Mouse (Mus musculus) liver, embryonic 13.5 days (tissue): ENCODE data around the gene Tmem107. TPM values are rescaled to one million over a fixed set of nuclear protein-coding genes. Genes with fewer than 3 reads are reported as not detected.
"Not testable (repeated sequence)": the region's sequence is repeated elsewhere in the genome, so short reads cannot be mapped to it uniquely, and the experiment has no call there.

Experiments used
- ATAC-seq: fragments of 200-750 bp; cut with Nextera tagmentation; 2 replicates; pipeline ENCODE4 v1.8.0; 2017; ENCODE audit warnings: low read depth, mild to moderate bottlenecking, moderate number of reproducible peaks, moderate library complexity
- DNase-seq: peaks from one replicate; pipeline ENCODE4 v3.0.0; 2022
- H3K27ac ChIP-seq: fragments of 300-500 bp; sonication (generic); 2 replicates; pipeline ENCODE4 v1.5.1; 2015; ENCODE audit warnings: moderate library complexity, mild to moderate bottlenecking, inconsistent platforms
- H3K27me3 ChIP-seq: fragments of 300-500 bp; sonication (generic); 2 replicates; pipeline ENCODE4 v1.6.1; 2015; ENCODE audit warnings: mild to moderate bottlenecking, inconsistent platforms
- H3K36me3 ChIP-seq: fragments of 300-500 bp; sonication (generic); 2 replicates; pipeline ENCODE4 v1.6.1; 2015; ENCODE audit warnings: mild to moderate bottlenecking, inconsistent platforms
- H3K4me1 ChIP-seq: fragments of 300-500 bp; sonication (generic); replicated peaks from 2 replicates; pipeline ENCODE4 v1.6.1; 2015; ENCODE audit warnings: inconsistent platforms
- H3K4me2 ChIP-seq: fragments of 300-500 bp; sonication (generic); 2 replicates; pipeline ENCODE4 v1.6.1; 2015; ENCODE audit warnings: inconsistent platforms, mild to moderate bottlenecking, moderate library complexity
- H3K4me3 ChIP-seq: fragments of 300-500 bp; sonication (generic); replicated peaks from 2 replicates; pipeline ENCODE4 v1.5.1; 2015; ENCODE audit warnings: mild to moderate bottlenecking, inconsistent platforms
- H3K9ac ChIP-seq: fragments of 300-500 bp; sonication (generic); 2 replicates; pipeline ENCODE4 v1.6.1; 2015; ENCODE audit warnings: mild to moderate bottlenecking, inconsistent platforms
- H3K9me3 ChIP-seq: fragments of 300-500 bp; sonication (generic); replicated peaks from 2 replicates; pipeline ENCODE4 v1.6.1; 2016; ENCODE audit warnings: inconsistent platforms
- WGBS: fragments of 180-500 bp; shearing (Covaris S2); methylation state at CpG from one replicate; pipeline ENCODE4 v1.1.7; 2015; ENCODE audit not compliant: insufficient replicate concordance; 5-methylcytosine and 5-hydroxymethylcytosine counted together
- polyA plus RNA-seq: library from polyadenylated mRNA; unstranded; fragments of >200 nt; fragmentation: Nextera tagmentation; extraction: Ambion mirVana; gene quantifications from 2 replicates; pipeline ENCODE4 v1.2.1, GENCODE M21; 2015

Gene Tmem107
- polyA plus RNA-seq, 1 experiment from 2014 or later: 30.8 TPM

DNA sequence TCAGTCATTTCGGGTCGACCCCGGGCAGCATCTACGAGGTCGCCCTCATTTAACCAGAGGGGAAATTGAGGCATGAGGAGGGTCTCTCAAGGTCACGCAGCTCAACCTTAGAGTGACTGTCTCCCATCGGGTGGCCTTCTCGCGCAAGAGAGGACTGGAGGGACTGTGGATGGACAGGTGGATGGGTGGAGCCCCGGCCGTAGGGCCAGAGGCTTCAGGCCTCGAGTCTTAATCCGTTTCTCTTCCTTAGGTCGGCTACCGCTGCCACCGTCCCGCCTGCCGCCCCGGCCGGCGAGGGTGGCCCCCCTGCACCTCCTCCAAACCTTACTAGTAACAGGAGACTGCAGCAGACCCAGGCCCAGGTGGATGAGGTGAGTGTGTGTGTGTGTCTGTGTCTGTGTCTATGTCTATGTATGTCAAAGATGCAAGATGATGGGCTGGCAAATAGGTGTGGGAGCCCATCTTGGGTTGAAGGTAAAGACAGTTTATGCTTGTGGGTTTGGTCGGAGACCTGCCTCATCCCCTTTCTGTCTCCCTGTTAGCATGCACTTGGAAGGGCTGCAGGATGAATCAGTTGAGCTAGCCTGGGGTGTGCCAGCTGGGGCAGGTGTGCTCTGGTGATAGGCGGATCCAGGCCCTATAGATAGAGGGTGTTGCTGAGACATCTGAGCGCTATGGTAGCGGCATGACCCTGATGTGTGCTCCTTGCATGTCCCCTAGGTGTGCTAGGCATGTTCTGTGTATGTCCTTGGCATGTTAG, 18.4 kb downstream of the Tmem107 start:
- 5% methylated on average over 25 of the region's 25 CpGs for WGBS
- Histone ChIP-seq H3K27me3 (no peaks in the 10 kb centered on the region), H3K4me2 (peak overlapping the region; percentile 98), H3K9ac (peak overlapping the region; percentile 100), H3K4me3 (peak overlapping the region; percentile 99), H3K4me1 (peaks cover 53% of the 10 kb centered on the region), H3K36me3 (peaks cover 34% of the 10 kb centered on the region), H3K9me3 (no peaks in the 10 kb centered on the region), H3K27ac (peak overlapping the region; percentile 94)
- DNase-seq (peak; percentile 63), ATAC-seq (peak; percentile 85)

DNA sequence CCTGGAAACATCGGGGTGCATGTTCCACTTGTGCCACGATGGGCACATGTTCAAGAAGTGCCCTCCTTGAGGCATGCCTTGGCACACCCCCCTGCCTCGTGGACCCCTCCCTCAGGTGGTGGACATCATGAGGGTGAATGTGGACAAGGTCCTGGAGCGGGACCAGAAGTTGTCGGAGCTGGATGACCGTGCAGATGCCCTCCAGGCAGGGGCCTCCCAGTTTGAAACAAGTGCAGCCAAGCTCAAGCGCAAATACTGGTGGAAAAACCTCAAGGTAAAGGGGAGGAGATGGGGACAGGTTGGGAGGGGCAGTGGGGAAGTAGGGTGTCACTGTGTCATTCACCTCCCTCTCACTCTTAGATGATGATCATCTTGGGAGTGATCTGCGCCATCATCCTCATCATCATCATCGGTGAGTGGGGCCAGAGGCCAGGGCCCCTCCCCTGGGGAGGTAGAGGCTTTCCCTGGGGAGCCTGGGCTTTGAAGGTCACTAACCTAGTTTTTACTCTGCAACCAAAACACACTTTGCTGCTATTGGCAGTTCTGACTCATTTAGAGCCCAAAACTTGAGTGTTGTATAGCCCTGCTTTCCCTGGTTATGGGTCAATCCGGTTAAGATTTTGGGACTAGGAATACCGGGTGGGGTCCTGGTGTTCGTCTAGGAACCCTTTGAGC, 19.1 kb downstream of the Tmem107 start:
- Histone ChIP-seq H3K4me3 (peak overlapping the region; percentile 99), H3K4me1 (peaks cover 59% of the 10 kb centered on the region), H3K27ac (peak overlapping the region; percentile 94), H3K9ac (peak overlapping the region; percentile 100), H3K36me3 (peaks cover 34% of the 10 kb centered on the region), H3K27me3 (no peaks in the 10 kb centered on the region), H3K9me3 (no peaks in the 10 kb centered on the region), H3K4me2 (peak overlapping the region; percentile 98)
- DNase-seq: no peak
- WGBS: 79% methylated on average over 12 of the region's 12 CpGs
- no peak for ATAC-seq

DNA sequence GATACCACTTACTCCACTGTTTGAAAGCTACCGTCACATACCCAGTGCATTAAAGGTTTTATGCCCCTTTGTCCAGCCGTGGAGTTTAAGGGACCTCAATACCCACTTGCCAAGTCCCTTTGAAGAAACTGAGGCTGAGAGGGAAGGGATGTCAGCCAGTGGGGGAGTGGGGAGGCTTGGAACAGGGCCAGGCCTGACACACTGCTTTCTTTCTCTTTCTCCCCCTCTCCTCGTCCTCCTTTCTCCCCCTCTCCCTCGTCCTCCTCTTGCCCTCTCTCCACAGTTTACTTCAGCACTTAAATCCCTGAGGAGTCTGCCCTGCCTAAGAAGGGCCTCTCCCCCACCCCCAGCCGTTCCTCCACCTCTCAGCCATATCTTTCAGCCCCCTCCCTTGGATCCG, 19.8 kb downstream of the Tmem107 start:
- peak overlapping the region; percentile 98 for H3K4me2 ChIP-seq
- peaks cover 34% of the 10 kb centered on the region for H3K36me3 ChIP-seq
- H3K4me3 ChIP-seq: no peak overlapping the region
- H3K27me3 ChIP-seq: no peaks in the 10 kb centered on the region
- H3K4me1 ChIP-seq: peaks cover 63% of the 10 kb centered on the region
- H3K9ac ChIP-seq: peak overlapping the region; percentile 100
- no peaks in the 10 kb centered on the region for H3K9me3 ChIP-seq
- DNase-seq (no peak), ATAC-seq (no peak)
- peak overlapping the region; percentile 94 for H3K27ac ChIP-seq
- WGBS: 73% methylated on average over 6 of the region's 6 CpGs

DNA sequence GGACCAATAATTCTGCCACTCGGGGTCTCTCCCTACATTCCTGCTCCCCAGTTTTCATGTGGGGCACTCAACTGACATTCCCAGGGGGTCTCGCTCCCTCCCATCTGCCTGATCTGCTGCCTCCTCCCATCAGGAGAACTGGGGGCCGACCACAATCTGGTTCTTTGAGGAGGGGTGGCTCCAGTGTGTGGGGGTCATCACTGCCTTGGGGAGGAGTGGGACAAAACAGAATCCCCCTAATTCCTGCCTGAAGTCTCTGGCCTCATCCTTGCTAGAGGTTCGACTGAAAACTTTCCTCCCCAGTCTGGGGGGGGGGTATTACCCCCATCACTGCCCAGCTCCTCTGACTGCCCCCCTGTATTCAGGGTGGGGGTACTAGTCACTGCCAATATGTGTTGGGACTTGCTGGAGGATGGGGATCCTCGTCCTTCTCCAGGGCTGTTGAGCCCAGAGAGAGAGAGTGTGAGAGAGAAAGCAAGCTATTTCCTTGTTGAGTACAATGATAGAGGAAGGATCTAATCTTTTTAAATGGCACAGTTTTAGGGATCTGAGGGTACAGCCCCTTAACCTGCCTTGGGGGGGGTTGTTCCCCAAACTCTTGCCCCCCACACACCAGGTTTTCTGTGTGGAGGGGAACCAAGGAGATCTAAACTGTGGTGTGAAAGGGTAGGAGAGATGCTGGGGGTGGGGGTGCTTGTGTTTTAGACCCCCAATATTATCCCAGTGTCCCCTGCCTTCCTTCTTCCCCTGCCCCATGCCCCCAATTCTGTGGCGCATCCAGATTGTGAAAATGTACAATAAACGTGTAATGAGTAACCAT, 21.2 kb downstream of the Tmem107 start:
- no peak overlapping the region for H3K9ac ChIP-seq
- H3K9me3 ChIP-seq: no peaks in the 10 kb centered on the region
- ATAC-seq: no peak
- no peak for DNase-seq
- H3K4me2 ChIP-seq: no peak overlapping the region
- 48% methylated on average over 7 of the region's 7 CpGs for WGBS
- H3K27ac ChIP-seq: no peak overlapping the region
- peaks cover 34% of the 10 kb centered on the region for H3K36me3 ChIP-seq
- H3K27me3 ChIP-seq: no peaks in the 10 kb centered on the region
- H3K4me1 ChIP-seq: peaks cover 74% of the 10 kb centered on the region
- no peak overlapping the region for H3K4me3 ChIP-seq

DNA sequence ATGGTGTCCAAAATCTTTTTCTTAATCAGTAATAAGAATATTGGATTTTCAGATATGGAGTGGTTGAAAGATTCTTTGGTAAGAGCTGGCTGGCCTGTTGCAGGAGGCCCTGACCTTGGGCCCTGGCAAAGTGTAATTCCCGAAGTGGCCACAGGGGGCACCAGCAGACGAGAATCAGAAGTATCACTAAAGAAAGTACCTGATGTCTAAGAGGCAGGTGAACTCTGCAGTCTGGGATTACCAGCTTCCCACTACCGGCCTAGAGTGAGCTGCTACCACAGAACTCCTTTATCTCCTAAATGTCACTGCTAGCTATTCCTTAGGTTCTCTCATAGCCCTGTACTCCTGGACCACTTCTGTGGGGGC, 21.8 kb downstream of the Tmem107 start:
- Histone ChIP-seq H3K4me1 (peaks cover 74% of the 10 kb centered on the region), H3K4me3 (no peak overlapping the region), H3K27ac (no peak overlapping the region), H3K9me3 (no peaks in the 10 kb centered on the region), H3K27me3 (no peaks in the 10 kb centered on the region), H3K36me3 (peaks cover 34% of the 10 kb centered on the region), H3K4me2 (no peak overlapping the region), H3K9ac (no peak overlapping the region)
- ATAC-seq (no peak), DNase-seq (peak; percentile 76)
- WGBS: 2% methylated on average over 3 of the region's 3 CpGs

DNA sequence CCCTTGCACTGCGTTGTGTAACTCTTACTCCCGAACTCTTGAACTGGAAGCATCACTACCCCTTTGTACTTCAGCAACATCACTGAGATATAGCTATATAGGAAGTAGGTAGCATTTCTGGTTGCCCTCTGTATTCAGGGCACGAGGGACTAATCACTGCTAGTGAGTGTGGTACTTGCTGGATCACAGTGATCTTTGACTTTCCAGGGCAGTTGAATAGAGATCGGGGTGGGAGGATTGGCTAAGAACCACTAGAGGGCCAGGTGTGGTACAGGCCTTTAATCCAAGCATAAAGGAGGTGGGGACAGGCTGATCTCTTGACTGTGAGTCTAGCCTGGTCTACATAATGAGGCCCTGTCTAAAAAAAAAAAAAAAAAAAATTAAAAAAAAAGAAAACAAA, 22.3 kb downstream of the Tmem107 start:
- Histone ChIP-seq H3K4me3 (no peak overlapping the region), H3K27me3 (no peaks in the 10 kb centered on the region), H3K4me2 (no peak overlapping the region), H3K27ac (no peak overlapping the region), H3K9ac (no peak overlapping the region), H3K4me1 (peaks cover 74% of the 10 kb centered on the region), H3K36me3 (peaks cover 34% of the 10 kb centered on the region), H3K9me3 (no peaks in the 10 kb centered on the region)
- no peak for DNase-seq
- 74% methylated on average over 4 of the region's 4 CpGs for WGBS
- no peak for ATAC-seq

DNA sequence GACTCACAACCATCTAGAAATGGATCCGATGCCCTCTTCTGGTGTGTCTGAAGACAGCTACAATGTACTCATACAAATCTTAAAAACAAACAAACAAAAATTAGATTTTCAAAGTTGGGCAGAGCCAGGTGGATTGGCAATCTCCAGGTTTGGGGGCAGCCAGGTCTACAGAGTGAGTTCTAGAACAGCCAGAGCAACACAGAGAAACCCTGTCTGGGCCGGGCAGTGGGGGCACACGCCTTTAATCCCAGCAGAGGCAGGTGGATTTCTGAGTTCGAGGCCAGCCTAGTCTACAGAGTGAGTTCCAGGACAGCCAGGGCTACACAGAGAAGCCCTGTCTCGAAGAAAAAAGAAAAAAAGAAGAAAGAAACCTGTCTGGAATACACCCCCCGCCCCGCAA, 23.2 kb downstream of the Tmem107 start:
- not testable (repeated sequence) for H3K9me3 ChIP-seq, DNase-seq, H3K9ac ChIP-seq, H3K4me3 ChIP-seq, H3K27me3 ChIP-seq, ATAC-seq
- Histone ChIP-seq H3K36me3 (peaks cover 34% of the 10 kb centered on the region), H3K4me2 (0 out of 2 replicates have a peak overlapping the region, but pooled peaks have one; percentile 9), H3K27ac (0 out of 2 replicates have a peak overlapping the region, but pooled peaks have one; percentile 85), H3K4me1 (peaks cover 80% of the 10 kb centered on the region)
- WGBS: 83% methylated on average over 7 of the region's 7 CpGs

DNA sequence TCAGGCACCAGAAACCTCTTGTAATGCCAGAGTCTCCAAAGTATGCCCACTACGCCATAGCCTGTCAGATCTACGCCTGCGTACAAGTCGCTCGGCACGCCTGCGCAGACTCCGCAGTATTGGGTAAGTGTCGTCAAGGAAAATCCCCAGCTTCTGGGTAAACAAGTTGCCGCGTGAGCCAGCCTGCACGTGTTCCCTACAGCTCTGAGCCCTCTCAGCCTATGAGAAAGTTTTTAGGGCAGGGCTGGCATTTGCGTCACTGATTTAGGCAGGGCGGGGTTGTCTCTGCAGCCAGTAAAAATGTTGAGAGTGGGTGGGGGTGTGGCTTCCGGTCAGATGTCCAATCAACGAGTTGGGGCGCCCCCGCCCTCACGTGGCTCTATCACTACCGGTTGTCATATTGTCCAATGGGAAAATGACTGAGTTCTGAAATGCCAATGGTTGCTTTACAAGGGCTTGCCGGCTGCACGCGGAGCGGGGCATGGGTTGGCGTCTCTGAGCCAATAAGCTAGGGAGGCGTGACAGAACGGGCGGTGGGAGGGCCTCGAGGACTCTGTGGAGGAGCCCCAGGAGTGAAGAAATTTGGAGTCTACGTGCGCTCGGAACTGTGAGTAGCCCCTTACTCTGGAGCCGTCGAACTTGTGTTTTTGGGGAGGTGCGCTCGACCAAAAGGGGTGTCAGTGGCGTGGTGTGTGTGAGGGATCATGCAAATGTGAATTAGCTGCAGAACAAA, 24.3 kb downstream of the Tmem107 start, which contains the start of gene Per1:
Gene Per1, plus strand, starts transcription at position 521 of the 733 bp plus-strand sequence.
- DNase-seq (peak; percentile 99), ATAC-seq (peak; percentile 86)
- peaks cover 80% of the 10 kb centered on the region for H3K4me1 ChIP-seq
- H3K36me3 ChIP-seq: peaks cover 29% of the 10 kb centered on the region
- no peaks in the 10 kb centered on the region for H3K9me3 ChIP-seq
- peak within 1 kb of the TSS; percentile 93 for H3K27ac ChIP-seq
- H3K9ac ChIP-seq: peak within 1 kb of the TSS; percentile 78
- WGBS: 1% methylated on average over 37 of the region's 37 CpGs
- H3K4me3 ChIP-seq: peak within 1 kb of the TSS; percentile 67
- peak within 1 kb of the TSS; percentile 95 for H3K4me2 ChIP-seq
- H3K27me3 ChIP-seq: no peaks in the 10 kb centered on the region

DNA sequence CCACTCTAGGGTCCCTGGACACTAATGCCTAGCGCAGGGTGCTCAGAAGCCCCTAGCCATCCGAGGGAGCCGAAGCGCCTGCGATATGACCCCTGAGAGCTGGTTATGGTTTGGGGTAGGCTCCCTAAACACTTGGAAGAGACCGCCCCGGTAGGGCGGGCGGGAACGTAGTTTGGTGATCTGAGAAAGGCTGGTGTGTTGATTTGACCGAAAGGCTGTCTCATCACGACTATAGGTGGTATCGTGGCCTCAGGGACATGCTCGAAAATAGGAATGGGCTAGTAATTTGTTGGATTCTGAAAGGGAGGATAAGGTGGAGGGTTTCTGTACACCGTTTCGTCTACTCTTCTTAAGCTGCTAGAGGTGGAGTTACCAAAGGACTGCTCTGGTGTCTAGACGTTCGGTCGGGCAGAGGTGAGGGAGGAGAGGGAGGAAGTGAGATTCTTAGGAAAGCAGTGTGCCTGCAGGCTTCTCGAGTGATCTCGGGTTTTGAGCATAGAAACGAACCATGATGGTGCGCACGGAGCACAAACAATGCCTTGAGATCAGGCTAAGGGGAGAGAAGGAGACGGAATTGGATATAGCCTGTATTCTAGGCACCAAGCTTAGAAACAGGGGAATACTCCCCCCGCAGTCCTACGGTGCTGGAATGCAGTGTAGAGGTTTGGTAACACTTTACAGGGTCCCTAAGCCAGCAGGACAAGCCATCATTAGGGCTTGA, 25.1 kb downstream of the Tmem107 start:
- WGBS: 2% methylated on average over 27 of the region's 27 CpGs

DNA sequence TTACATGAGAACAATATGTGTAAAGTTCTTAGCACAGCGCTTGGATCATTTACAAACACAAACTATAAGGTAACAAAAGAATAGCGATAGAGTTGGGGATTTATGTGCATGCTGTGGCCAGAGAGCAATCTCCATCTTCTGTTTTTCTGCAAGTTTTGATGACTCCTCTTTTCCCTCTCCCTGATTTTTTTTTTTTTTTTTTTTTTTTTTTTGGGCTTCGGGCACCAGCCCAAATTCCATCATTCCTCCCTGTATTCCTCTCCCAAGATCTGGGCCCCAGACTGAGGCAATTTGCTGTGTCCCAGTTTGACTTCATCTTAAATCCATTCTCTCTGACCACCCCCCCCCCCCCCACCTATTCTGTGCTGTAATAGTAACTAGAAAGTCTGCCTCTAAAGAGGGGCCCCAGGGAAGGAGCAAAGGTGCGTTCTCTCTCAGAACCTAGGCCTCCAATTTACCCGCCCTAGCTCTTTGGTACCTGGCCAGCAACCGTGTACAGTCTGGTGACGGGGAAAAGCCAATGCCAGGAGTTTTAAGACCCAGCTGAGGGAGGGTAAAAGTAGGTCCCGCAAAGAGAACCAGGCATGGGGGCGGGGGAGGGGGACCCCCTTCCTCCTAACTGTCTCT, 25.9 kb downstream of the Tmem107 start:
- H3K4me2 ChIP-seq: peak overlapping the region; percentile 95
- peaks cover 80% of the 10 kb centered on the region for H3K4me1 ChIP-seq
- peak overlapping the region; percentile 78 for H3K9ac ChIP-seq
- no peaks in the 10 kb centered on the region for H3K9me3 ChIP-seq
- WGBS: 20% methylated on average over 9 of the region's 9 CpGs
- no peak for ATAC-seq
- peak overlapping the region; percentile 93 for H3K27ac ChIP-seq
- peaks cover 23% of the 10 kb centered on the region for H3K36me3 ChIP-seq
- H3K4me3 ChIP-seq: peak overlapping the region; percentile 67
- no peak for DNase-seq
- no peaks in the 10 kb centered on the region for H3K27me3 ChIP-seq

More for the DNA sequence above, 25.1 kb downstream of the Tmem107 start:
- no peaks in the 10 kb centered on the region for H3K27me3 ChIP-seq
- H3K4me1 ChIP-seq: peaks cover 80% of the 10 kb centered on the region
- H3K9me3 ChIP-seq: no peaks in the 10 kb centered on the region
- H3K4me2 ChIP-seq: peak overlapping the region; percentile 95
- peak overlapping the region; percentile 78 for H3K9ac ChIP-seq
- peak overlapping the region; percentile 67 for H3K4me3 ChIP-seq
- DNase-seq (peak; percentile 50), ATAC-seq (no peak)
- peaks cover 23% of the 10 kb centered on the region for H3K36me3 ChIP-seq
- H3K27ac ChIP-seq: peak overlapping the region; percentile 93
